Mouse (Mus musculus) midbrain, postnatal 0 days (tissue): ENCODE measurements around the gene Olfr125. TPM values are rescaled to one million over a fixed set of nuclear protein-coding genes. Genes with fewer than 3 reads are reported as not detected.

Source experiments
- ATAC-seq: fragments of 200-750 bp; cut with Nextera tagmentation; 2 replicates; pipeline ENCODE4 v1.8.0; 2017; ENCODE audit warnings: moderate number of reproducible peaks, mild to moderate bottlenecking, moderate TSS enrichment, moderate library complexity; ENCODE audit not compliant: low FRiP score
- DNase-seq: peaks from one replicate; pipeline ENCODE4 v3.0.0-alpha.2; 2015; ENCODE audit warnings: low spot score
- H3K27ac ChIP-seq: fragments of 300-500 bp; sonication (generic); 2 replicates; pipeline ENCODE4 v1.5.1; 2014; ENCODE audit warnings: low read depth, mild to moderate bottlenecking, low read length, mixed read lengths
- H3K27me3 ChIP-seq: fragments of 300-500 bp; sonication (generic); 2 replicates; pipeline ENCODE4 v1.6.1; 2014; ENCODE audit warnings: low read length, control low read depth, mixed read lengths; ENCODE audit not compliant: insufficient read depth
- H3K36me3 ChIP-seq: fragments of 300-500 bp; sonication (generic); 2 replicates; pipeline ENCODE4 v1.6.1; 2014; ENCODE audit warnings: low read length, control low read depth, mixed read lengths; ENCODE audit not compliant: insufficient read depth
- H3K4me1 ChIP-seq: fragments of 300-500 bp; sonication (generic); 2 replicates; pipeline ENCODE4 v1.6.1; 2014; ENCODE audit warnings: mild to moderate bottlenecking, control low read depth, antibody characterized with exemption, low read length, mixed read lengths; ENCODE audit not compliant: insufficient read depth
- H3K4me2 ChIP-seq: fragments of 300-500 bp; sonication (generic); 2 replicates; pipeline ENCODE4 v1.6.1; 2014; ENCODE audit warnings: low read depth, mild to moderate bottlenecking, low read length, mixed read lengths; ENCODE audit not compliant: poor library complexity, severe bottlenecking
- H3K4me3 ChIP-seq: fragments of 300-500 bp; sonication (generic); 2 replicates; pipeline ENCODE4 v1.5.1; 2014; ENCODE audit warnings: low read depth, mild to moderate bottlenecking, low read length, moderate library complexity
- H3K9ac ChIP-seq: fragments of 300-500 bp; sonication (generic); replicated peaks from 2 replicates; pipeline ENCODE4 v1.6.1; 2014; ENCODE audit warnings: mild to moderate bottlenecking, low read length, moderate library complexity, mixed read lengths; ENCODE audit not compliant: poor library complexity, severe bottlenecking
- H3K9me3 ChIP-seq: fragments of 300-500 bp; sonication (generic); 2 replicates; pipeline ENCODE4 v1.6.1; 2016; ENCODE audit warnings: low read length, control low read depth
- CTCF ChIP-seq: IDR thresholded peaks from 2 replicates; pipeline ENCODE4 v1.5.1; 2016; ENCODE audit warnings: antibody characterized with exemption, mild to moderate bottlenecking
- WGBS: fragments of 180-500 bp; shearing (Covaris S2); extraction: QIAGEN DNeasy Blood & Tissue Kit; methylation state at CpG from one replicate; pipeline ENCODE4 v1.1.7; 2014; 5-methylcytosine and 5-hydroxymethylcytosine counted together
- polyA plus RNA-seq: library from polyadenylated mRNA; unstranded; fragments of >200 nt; fragmentation: Nextera tagmentation; extraction: Ambion mirVana; gene quantifications from 2 replicates; pipeline ENCODE4 v1.2.1, GENCODE M21; 2015
- total RNA-seq: library from RNA; depleted of rRNA; stranded (reverse); fragments of >200 nt; gene quantifications from 2 replicates; pipeline ENCODE4 v1.2.3, GENCODE M21; 2014; rRNA removed

Olfr125 gene
- total RNA-seq, result not detected in 2 replicates
- polyA plus RNA-seq, result not detected in 2 replicates

DNA sequence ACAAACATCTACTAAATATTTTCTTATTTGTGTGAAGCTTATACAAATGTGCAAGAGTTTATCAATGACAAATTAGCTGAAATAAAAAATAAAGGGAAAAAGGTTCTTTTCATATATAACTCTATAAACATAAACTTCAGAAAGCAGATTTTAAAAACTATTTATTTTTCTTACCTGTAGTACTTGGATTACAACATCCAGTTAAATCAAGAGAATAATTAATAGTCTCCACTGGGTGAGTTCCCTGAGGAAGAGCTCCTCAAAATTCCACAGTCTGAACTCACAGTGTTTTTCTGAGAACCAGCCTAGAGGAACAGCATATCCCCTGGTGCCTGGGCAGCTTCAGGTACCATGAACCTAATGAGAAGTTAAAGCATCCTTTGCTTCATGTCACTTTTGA is at the start of gene Olfr125:
TSS of gene Olfr125 (plus strand) at position 301 of the 400 bp plus-strand sequence.
- Histone ChIP-seq H3K36me3 (no peaks in the 10 kb centered on the region), H3K4me3 (no peak within 1 kb of the TSS), H3K9me3 (no peaks in the 10 kb centered on the region), H3K4me1 (no peaks in the 10 kb centered on the region), H3K27me3 (no peaks in the 10 kb centered on the region), H3K4me2 (no peak within 1 kb of the TSS), H3K9ac (no peak within 1 kb of the TSS), H3K27ac (no peak within 1 kb of the TSS)
- TF ChIP-seq CTCF, result no peak
- no peak for DNase-seq
- ATAC-seq, result no peak

- DNase-seq, result no peak
- H3K9ac ChIP-seq, result no peak within 1 kb of the TSS
- no peaks in the 10 kb centered on the region for H3K4me1 ChIP-seq
- no peak within 1 kb of the TSS for H3K4me3 ChIP-seq
- TF ChIP-seq CTCF, result no peak
- H3K4me2 ChIP-seq, result no peak within 1 kb of the TSS
- no peak for ATAC-seq
- no peaks in the 10 kb centered on the region for H3K9me3 ChIP-seq
- H3K27me3 ChIP-seq, result no peaks in the 10 kb centered on the region
- 94% methylated on average over 2 of the region's 2 CpGs for WGBS
- no peak within 1 kb of the TSS for H3K27ac ChIP-seq
- no peaks in the 10 kb centered on the region for H3K36me3 ChIP-seq
Observed at GRCm38 (mm10) chr17:37793229-37793628, 39.5 kb upstream of the Olfr125 start, which contains the start of gene Olfr123. TSS of gene Olfr123 (plus strand) at chr17:37793529.

DNA sequence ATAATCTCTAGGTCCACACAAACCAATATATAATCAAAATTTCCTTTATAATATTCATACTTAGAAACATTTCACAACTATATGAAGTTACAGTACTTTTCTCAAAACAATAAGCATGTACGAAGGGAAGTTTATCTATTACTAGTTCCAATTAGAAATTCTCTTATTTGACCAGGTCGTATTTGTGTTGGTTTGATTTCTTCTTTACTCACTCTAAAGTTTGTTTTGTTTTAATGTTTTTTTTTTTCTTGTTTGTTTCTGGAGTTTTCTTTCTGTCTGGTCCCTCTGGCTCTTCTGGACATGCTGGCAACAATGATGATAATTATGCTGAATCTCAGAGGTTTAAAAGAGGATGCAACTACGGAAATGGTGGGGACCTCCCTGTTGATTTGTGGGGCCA is 33.2 kb upstream of the Olfr125 start, which contains the start of gene Olfr124:
TSS of gene Olfr124 (plus strand) at position 301 of the 400 bp plus-strand sequence.
- Histone ChIP-seq H3K4me1 (no peaks in the 10 kb centered on the region), H3K36me3 (no peaks in the 10 kb centered on the region), H3K4me3 (no peak within 1 kb of the TSS), H3K9ac (no peak within 1 kb of the TSS), H3K9me3 (no peaks in the 10 kb centered on the region), H3K27ac (no peak within 1 kb of the TSS), H3K27me3 (no peaks in the 10 kb centered on the region), H3K4me2 (no peak within 1 kb of the TSS)
- DNase-seq (no peak), ATAC-seq (no peak)
- TF ChIP-seq CTCF, result no peak
- WGBS, result 85% methylated on average over 3 of the region's 3 CpGs

DNA sequence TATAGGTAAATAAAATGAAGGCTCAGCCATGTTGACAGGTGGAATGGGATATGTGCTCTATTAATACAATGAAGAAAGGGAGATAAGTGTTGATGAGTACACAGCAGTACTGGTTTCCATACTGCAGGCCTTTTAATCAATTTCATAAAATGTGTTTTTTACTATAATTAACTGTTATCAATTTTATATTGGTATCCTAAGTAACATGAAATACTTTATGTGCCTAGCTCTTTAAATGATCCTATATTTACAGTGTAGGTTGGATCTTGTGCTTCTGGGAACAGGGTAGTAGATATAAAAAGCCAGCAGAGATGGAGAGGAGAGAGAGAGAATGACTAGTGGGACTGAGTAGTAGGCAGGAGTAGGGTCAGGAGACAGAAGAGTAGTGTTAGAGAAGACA is 14.4 kb downstream of the Olfr125 start, which contains the start of gene Olfr126:
TSS of gene Olfr126 (plus strand) at position 301 of the 400 bp plus-strand sequence.
- H3K27me3 ChIP-seq, result no peaks in the 10 kb centered on the region
- H3K4me1 ChIP-seq, result no peaks in the 10 kb centered on the region
- no peak within 1 kb of the TSS for H3K4me3 ChIP-seq
- ATAC-seq, result no peak
- DNase-seq, result no peak
- H3K9ac ChIP-seq, result no peak within 1 kb of the TSS
- no peaks in the 10 kb centered on the region for H3K9me3 ChIP-seq
- H3K27ac ChIP-seq, result no peak within 1 kb of the TSS
- H3K4me2 ChIP-seq, result no peak within 1 kb of the TSS
- no peaks in the 10 kb centered on the region for H3K36me3 ChIP-seq
- no peak for TF ChIP-seq CTCF

DNA sequence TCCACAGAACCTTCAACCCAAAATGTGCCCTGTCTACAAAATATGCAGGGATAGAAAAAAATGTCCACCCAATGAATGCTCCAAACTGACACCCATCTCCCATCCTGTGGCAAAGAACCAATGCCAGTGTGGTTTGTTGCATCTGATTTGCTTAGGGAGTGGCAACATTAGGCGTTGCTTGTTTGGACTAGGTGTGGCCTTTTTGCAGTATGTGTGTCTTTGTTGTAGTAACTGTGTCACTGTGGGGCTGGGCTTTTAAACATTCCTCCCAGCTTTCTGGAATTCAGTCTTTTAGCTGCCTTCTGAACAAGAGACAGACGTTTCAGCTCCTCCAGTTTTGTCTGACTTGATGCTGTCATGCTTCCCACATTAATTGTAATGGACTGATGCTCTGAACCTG is 31.2 kb downstream of the Olfr125 start:
- Histone ChIP-seq H3K27me3 (no peaks in the 10 kb centered on the region), H3K9me3 (0 out of 2 replicates have a peak, but pooled peaks cover 3% of the 10 kb centered on the region), H3K4me2 (no peak overlapping the region), H3K27ac (no peak overlapping the region), H3K9ac (no peak overlapping the region), H3K4me3 (no peak overlapping the region), H3K36me3 (no peaks in the 10 kb centered on the region), H3K4me1 (no peaks in the 10 kb centered on the region)
- 74% methylated on average over 2 of the region's 2 CpGs for WGBS
- DNase-seq (no peak), ATAC-seq (no peak)
- no peak for TF ChIP-seq CTCF

DNA sequence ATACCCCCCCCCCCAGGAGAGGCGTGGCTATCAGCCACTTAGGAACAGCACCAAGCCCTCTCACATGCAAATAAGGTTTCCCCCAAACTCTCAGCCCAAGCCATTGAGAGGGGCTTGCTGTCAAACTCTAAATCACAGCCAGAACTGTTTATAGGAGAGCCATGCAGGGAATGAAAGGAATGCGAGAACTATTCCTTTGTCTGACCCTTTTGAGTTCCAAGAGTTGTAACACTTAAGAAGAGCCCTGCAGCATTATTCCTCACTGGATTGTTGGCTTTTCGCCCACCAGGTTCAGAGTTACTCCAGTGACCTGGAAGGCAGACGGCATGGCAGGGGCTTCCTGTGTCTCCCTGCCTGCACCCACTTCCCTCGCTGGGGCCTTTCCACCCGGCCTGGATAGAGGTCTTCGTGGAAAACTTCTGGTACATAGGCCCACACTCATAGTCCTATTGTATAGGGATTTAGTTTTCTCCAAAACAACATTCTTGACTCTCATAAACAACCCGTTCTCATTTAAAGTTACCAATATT is 37.0 kb downstream of the Olfr125 start:
- no peak overlapping the region for H3K27ac ChIP-seq
- H3K9ac ChIP-seq, result no peak overlapping the region
- WGBS, result 27% methylated on average over 8 of the region's 8 CpGs
- ATAC-seq (no peak), DNase-seq (no peak)
- H3K36me3 ChIP-seq, result no peaks in the 10 kb centered on the region
- no peak overlapping the region for H3K4me3 ChIP-seq
- no peak overlapping the region for H3K4me2 ChIP-seq
- no peaks in the 10 kb centered on the region for H3K4me1 ChIP-seq
- no peaks in the 10 kb centered on the region for H3K27me3 ChIP-seq
- no peak for TF ChIP-seq CTCF
- H3K9me3 ChIP-seq, result no peaks in the 10 kb centered on the region
